Mouse (Mus musculus) gastrocnemius, adult 8-10 months (tissue): ENCODE measurements around the gene Cops7b. TPM values are rescaled to one million over a fixed set of nuclear protein-coding genes. Genes with fewer than 3 reads are reported as not detected.
A peak's percentile ranks its signal among the peaks of the same experiment; 100 is the strongest.

Source experiments
- DNase-seq, 2 experiments: peaks; one replicate each; pipeline ENCODE4 v3.0.0; 2022; ENCODE audit warnings: low spot score in 2 of 2
- total RNA-seq, 4 experiments: library from RNA; stranded (reverse); gene quantifications; 2 replicates each; pipeline ENCODE4 v1.2.4; 2022

The Cops7b gene
- total RNA-seq, 4 experiments from 2014 or later = 9.6 to 10.5 (median 10.3) TPM

DNA sequence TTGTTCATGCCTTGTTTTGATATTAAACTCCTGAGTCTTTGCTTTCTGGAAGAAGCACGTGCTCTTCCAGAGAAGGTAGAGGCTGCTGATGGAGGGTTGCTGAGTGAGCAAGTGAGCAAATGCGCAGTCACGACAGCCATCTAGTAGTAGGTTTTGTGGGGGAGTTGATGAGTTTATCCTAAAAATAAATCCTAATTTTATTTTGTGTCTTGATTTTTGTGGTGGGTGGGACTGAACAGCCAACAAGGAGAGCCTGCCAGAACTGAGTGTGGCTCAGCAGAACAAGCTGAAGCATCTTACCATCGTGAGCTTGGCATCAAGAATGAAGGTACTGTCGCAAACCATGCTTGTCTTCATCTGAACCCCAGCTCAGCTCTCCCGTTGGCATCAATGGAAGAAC lies 13.8 kb downstream of the Cops7b start:
- no peak for DNase-seq

DNA sequence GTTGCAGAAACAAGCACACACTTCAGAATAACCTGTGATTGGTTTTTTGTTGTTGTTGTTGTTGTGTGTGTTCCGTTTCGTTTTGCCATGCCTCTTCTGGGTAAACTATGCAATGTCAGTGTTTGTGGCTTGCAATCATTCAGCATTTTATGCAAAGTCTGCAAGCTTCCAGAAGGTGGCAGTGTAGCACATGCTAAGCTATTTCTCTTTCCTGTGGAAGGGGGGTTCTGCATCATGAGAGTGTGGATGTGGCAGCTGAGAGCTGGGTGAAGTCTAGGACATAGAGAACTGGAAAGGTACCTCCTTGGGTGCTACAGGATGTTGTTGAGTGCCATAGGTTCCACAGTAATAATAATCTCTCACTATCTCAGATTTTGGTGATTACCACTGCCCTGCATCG lies 15.8 kb downstream of the Cops7b start:
- DNase-seq = no peak

DNA sequence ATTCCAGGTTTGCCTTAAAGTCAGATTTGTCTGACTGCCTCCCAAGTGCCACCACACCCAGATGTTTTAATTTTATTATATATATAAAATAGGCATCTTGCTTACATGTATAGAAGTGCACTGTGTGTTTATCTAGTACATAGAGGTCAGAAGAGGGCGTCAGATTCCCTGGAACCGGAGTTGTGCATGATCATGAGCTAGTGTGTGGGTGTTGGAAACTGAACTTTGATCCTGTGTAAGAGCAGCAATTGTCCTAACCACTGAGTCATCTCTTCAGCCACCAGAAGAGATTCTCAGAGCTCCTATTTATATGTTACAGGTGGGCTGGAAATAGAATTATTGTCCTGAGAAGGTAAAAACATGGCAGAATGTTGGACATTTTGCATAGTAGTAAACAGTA lies 17.4 kb downstream of the Cops7b start:
- no peak for DNase-seq

DNA sequence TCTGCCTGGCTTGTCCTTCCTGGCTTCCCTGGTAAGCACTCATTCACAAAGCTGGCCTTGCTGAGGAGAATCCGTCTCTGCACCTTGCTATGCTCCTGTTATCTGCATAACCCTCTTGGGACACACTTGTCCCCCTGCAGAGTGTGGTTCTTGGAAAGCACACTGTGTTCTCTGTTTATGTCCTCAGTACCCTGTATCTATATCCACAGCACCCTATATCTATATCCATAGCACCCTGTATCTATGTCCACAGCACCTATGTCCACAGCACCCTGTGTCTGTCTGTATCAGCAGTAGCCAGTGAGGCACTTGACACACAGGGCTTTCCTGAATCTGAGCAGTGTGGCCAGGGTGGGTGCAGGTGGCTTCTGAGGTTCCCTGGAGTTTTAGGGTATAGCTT lies 28.2 kb downstream of the Cops7b start:
- no peak for DNase-seq

DNA sequence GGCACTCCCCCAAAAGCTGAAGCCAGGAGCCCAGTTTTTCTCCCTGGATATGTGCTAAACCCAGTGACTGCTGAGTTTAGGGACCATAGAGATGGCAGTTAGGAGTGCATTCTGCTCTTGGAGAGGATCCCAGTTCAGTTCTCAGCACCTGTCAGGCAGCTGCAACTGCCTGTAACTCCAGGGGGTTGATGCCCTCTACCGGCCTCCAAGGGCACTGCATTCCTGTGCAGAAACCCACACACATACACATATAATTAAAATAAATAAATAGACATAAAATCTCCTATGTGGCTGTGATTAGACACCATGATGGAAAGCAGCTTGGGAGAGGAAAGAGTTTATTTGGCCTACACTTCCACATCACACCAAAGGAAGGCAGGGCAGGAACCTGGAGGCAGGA lies 29.4 kb downstream of the Cops7b start:
- no peak for DNase-seq

DNA sequence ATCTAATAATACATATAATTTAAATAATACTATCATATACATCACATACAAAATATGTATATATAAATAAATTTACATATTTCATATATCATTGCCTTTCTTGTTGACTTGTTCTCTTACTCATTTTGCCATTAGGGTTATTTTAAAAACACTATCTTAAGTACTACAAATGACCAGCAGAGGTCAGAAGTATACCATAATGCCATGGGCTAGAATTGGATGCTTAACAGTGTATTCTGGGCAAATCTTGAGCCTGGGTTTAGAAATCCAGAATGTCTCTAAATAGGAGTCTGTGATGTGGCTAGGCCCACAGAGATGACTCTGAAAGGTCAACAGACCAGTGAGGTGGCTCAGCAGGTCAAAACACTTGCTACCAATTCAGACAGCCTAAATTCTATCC lies 31.6 kb downstream of the Cops7b start:
- DNase-seq = no peak

DNA sequence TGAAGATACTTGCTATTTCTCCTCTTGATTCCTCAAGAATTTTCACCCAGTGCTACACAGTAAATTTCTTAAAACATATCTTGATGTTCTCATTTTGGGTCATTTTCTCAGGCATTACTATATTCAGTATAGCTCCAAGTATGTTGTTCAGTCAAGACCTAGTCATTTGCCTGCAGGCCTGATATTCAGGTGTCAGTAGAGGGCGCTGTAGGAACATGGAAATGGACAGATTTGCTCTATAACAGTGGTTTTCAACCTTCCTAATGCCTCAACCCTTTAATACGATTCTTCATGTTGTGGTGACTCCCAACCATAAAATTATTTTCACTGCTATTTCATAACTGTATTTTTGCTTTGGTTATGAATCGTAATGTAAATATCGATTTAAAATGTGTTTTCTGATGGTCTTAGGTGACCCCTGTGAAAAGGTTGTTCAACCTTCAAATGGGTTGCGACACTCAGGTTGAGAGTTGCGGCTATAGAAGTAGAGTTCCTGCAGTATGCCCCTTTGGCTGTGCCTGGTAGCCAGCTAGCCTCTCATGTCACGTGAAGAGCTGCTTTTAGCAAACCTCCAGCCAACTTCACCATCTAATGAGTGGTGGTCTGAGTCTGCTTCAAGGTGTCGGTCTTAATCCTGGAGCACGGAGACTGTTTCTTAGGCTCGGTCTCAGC lies 35.9 kb downstream of the Cops7b start:
- DNase-seq = peak; percentile 21 to 31

DNA sequence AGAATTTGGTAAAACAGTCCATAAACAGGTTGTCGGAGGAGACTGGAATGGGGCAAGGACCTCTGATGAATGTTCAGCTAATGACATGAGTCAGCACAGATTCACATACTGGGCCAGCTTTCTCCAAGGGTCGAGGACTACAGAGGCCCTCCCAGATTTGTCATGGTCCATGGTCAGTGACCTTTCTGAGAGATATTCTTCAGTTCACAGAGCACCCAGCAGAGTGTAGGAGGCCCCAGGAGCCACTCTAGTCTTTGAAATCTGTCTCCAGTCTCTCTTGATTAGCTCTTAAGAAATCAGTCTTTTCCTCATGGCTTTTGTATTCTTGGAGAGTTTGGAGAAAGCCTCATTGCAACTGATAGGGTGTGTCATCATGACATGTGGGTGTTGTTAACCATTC lies 39.6 kb downstream of the Cops7b start:
- DNase-seq = no peak

DNA sequence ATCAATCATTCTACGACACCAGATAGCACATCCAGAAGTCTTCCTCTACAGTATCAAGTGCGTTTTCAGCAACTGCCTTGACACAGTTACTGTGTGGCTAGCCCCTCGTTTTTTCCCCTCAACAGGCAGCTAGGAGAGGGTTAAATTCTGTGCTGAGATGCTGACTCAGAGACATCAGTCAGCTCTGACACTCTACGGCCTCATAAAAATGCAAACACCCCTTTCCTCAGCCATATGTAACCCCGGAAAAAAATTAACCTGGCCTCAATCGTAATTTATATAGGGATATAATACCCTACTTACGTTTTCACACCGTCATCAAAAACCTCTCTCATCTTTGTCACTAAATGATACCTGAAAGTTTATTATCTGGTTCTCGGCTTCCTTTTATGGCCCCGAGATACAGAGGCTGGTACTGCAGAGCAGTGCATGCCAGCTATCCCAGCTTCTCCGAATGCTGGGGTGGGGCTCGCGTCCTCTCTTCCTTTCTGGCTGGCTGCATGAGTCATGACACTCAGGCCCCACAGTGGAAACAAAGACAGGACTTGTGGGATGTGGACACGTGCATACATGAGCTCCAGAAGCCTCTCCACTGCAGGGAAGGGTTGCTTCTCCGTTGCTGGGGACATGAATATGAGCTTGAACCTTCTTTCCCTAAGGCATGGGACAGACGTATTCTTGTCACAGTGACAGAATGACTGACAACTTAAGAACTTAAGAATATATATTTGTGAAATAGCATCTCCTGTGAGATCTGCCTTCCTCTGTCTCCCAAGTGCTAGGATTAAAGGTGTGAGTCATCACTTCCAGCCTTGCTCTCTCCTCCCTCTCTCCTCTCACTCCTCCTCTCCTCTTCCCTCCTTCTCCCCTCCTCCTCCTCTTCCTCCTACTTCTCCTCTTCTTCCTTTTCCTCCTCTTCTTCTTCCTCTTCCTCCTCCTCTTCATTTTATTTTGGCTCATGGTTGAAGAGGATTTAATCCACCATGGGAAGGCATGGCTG lies 40.6 kb downstream of the Cops7b start:
- DNase-seq = no peak

DNA sequence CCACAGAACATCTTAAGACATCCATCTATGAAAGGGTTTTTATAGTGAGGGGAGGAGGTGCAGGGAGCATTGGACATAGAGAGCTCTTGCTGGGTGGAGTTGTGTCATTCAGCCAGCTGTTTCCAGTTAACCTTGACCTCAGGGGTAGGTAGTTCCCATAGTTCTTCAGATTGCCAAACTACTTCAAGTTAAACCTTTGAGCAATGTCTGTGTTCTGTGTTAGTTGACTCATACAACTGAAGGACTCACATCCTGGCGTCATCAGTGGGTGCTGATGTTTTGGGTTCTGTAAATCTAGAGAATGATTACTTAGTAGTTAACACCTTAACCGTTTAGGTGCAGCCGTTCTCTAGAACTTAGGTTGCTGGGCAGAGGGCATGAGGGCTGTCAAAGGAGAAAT lies 45.6 kb downstream of the Cops7b start:
- DNase-seq = no peak

DNA sequence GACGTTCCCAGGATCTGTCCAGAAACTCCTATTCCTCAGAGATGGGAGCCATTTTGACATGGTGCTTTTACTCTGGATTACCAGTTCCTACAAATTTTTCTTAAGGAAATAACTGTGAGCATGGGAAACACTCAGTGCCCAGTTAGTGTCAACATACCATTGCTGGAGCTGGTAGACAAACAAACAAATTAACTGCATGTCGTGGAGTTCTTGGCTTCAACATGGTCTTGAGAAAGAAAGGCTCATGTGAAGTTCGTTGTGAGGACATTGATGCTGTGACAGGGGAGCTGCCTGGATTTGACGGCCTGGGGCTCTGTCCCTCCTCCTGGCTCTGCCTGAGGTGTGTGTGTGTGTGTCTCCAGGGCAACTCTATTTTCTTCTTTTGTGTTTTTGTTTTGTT lies 47.2 kb downstream of the Cops7b start:
- DNase-seq = no peak

DNA sequence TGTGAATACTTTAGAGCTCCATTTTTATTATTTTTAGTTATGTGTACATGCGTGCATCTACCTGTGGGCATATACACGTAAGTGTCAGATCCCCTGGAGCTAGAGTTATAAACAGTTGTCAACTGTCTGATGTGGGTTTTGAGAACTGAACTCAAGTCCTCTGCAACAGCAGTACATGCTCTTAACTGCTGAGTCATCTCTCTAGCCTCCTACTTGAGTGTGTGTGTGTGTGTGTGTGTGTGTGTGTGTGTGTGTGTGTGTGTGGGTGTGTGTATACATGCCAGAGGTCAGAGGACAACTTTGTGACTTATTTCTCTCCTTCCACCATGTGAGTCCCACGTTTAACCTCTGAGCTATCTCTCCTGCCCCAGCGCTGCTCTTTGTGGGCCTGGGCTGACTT lies 47.8 kb downstream of the Cops7b start:
- no peak for DNase-seq

DNA sequence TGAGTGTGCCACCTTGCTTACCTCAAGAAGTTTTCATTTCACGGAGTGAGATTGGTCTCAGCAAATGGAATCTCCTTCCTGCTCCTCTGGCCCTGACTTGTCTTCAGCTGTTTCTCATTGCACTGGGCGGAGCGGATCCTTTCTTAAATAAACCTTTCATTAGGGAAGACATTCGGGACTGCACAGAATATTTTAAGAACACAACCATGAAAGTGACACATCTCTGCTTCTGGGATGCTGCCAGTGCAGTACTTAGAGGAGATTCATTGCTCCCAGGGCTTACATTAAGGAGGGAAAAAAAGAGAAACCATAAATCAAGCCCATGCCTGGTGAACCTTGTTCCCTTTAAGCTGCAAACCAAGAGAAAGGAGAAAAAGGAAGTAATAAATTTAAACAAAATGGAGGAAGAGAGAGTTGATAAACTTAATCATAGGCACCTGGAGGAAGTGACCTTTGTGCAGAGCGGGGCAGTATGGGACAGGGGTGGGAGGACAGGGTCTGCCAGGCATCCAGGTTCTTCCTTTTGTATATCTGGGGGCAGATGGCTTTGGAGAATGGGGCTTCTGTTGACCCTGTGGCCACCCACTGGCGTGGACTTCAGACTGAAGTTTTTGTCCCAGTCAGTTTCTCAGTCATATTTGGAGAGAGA lies 50.2 kb downstream of the Cops7b start:
- no peak for DNase-seq

DNA sequence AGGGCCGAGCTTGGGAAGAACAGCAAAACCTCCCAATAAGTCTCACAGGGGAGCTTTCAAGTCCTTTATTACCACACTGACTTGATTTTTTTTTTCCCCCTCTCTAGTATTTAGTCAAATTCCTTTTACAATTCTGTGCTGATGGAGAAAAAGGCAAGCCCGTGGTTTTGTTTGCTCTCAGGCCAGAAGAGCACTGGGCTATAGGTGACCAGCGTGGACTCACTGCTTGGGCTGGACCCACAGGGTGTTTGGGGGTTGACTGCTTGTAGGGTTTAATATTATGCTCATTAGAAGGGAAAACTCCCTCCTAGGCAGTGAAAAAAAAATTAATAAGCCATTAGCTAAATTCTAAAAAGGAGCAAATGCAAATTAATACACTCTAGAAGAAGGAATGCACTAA lies 50.7 kb downstream of the Cops7b start:
- no peak for DNase-seq

DNA sequence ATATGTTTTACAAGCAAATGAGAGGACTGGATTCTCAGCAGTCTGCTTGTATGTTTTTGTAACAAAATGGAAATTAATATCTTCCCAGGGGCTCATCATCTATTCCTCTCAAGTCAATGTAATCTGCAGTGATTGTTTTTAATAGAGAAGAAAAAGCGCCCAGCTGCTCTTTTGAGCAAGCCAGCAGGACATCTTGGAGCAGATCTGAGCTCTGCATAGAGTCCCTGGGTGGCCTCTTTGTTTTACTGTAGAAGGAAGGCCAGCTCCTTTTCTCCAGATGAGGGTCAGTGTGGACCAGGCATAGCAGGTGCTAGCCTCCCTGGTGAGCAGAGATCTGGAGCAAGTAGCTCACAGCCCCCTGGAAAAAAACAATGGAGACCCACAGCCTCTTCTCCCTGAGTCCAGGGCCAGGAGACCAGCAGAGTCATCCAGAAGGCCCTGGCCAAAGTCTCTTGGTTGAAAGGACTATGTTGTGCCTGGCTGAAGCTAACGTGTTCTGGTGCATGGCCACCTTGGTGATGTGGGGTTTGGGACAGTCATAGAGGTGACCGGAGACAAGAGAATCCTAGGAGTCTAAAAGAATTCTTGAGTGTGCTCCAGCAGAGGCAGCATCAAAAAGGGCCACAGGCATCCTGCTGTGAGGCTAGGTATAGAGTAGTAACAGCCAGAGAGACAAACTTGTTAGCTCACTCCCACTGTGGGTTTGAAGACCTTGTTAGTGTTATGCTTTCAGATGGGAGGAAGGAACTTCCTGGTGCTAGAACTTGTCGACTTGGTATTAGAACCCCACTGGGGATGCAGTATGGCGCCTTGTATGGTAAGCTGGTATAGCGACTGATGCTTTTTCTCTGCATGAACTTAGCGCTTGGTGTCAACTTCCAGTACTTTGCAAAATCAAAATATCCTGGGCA lies 51.4 kb downstream of the Cops7b start:
- DNase-seq = no peak

DNA sequence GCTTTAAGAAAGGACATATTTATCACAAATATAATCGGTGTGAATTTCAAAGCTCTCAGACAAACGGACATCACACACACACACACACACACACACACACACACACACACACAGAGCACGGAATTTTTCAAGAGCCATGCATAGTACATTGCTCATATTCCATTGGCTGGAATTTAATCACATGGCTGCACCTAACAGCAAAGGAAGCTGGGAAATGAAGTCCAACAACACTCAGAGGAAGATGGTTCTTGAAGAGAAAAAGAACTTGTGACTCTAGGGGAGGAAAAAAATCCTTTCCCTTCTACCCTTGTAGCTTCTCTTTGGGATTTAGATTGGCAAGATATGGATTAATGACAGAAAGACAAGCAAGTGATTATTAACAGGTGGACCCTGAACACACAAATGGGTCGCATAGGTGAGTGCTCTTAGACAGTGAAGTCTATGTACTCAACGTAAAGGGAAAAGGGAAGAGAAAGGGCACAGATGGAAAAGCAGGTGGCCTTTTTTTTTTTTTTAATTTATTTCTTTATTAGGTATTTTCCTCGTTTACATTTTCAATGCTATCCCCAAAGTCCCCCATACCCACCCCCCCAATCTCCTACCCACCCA lies 52.2 kb downstream of the Cops7b start:
- no peak for DNase-seq

DNA sequence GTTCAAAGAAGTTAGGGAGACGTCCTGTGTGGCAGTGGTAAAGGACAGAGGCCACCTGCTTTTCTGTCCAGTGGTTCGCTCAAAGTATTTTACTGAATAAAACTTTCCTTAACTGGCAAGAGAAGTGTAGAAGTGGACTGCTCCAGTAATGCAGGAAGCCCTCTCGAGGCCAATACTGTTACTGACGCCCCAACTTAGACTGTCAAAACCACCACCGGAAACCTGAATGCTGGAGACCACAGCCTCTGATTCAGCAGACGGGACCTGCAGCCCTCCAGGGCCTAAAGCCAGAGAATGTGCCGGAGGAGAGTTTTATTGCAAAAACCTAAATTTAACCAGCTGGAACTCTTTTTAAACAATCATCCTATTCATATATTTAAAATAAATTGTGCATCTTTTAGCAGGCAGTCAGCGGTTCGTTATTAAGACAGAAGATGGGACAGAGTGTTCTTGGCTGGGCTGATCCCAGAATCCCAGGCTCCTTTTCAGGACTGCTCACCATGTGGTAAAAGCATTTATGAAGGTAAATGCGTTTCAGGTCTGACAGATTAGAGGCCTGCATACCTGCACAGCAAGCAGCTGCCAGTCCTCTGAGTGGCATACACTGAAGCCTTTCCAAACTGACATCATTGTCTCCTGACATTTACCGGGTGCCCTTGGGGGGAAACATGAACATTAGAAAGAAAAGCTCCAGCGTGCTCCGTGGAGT lies 60.6 kb downstream of the Cops7b start:
- DNase-seq = no peak

DNA sequence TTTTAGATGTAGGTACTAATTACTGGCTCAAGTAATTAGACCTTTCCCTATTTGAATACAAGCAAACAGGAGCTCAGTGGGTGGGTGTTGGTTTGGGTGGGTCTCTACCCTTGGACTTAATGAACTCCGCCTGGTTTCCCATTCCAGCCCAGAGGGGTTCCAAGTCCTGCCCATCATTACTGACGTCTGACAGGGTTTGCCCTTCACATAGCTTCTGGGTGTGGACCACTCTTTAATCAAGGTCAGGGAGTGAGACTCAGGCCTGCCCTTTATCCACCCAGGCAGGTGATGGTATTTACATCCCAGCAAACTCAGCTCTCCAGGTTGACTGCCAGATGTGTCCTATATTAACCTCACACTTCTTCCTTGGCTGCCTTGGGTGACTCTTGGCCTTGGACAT lies 64.8 kb downstream of the Cops7b start:
- DNase-seq = no peak

DNA sequence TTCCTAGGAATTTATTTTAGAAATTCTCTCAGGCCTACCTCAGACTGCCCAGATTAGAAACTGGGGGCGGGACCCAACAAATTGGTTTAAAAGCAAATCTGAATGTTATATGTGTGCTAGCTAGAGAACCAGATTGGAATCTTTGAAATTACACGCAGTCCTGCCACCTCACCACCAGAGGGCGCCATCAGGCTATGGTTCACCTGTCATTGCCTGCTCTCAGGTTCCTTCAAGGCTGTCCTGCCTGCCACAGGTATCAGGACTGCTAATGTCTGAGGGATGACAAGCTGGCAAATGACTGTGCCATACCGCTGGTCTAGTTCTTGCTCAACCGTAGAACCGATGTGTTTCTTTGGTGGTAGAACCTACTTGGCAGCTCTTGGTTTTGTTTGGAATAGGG lies 67.6 kb downstream of the Cops7b start:
- no peak for DNase-seq

DNA sequence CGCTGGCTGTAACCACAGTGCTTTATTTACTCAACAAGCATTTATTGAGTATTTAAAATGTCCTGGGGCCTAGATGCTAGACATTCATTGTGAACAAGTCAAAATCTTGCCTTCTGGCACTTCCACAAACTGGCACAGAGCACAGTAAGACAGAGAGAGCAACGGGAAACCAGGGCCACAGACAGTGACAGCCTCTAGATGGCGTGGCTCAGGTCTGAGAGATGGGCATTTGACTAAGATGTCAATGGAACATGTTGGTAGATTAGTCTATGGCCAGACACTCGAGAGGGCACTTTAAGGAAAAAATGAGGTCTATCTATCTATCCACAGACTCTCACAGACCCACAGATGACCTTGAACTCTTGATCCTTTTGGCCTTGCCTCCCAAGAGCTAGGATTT lies 70.0 kb downstream of the Cops7b start:
- DNase-seq = no peak
